Mouse (Mus musculus) cerebellum, adult 8-10 months (tissue): ENCODE results near the gene Lsm14a.
"Not testable (repeated sequence)": the region's sequence is repeated elsewhere in the genome, so short reads cannot be mapped to it uniquely, and the experiment has no call there.

Experiments used
- DNase-seq: peaks from one replicate; pipeline ENCODE4 v3.0.0; 2022

The Lsm14a gene

DNA sequence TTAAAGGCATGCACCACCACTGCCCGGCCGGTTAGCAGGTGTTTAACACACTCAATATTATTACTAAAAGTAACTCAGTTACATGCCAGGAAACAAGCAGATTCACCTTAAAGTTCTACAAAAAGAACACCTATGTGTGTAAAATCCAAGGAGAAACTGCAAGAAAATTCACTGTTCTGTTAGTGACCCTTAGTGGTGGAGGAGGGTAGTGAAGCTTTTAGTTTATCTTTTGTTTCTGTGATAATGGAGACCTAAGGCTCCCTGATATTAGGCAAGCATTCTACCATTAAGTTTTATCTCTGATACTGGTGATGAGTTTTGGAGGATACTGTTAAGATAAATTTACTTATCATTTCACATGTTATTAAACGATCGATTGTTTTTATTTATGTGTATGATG is 37.5 kb downstream of the Lsm14a start:
- no peak for DNase-seq

- DNase-seq: no peak
Observed at GRCm38 (mm10) chr7:34351997-34352396, 41.1 kb downstream of the Lsm14a start.

GRCm38 (mm10) chr7:34350166-34350565 is 42.9 kb downstream of the Lsm14a start:
- no peak for DNase-seq

DNA sequence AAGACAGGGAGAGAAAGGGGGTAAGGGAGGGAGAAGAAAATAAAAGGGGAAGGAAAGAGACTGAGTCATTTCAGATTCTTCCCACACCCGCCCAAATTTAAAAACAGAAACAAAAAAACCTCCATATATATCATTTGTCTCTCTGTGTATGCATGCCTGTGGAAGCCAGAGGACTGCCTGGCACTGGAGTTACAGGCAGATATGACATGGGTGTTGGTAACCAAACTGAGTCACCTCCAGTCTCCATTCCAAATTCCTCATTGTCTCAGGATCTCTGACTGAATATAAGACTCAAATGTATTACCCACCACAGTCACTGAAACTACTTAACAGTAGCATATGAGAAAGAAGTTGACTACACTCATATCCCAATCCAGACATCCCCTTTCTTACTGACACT is 45.1 kb downstream of the Lsm14a start:
- no peak for DNase-seq

DNA sequence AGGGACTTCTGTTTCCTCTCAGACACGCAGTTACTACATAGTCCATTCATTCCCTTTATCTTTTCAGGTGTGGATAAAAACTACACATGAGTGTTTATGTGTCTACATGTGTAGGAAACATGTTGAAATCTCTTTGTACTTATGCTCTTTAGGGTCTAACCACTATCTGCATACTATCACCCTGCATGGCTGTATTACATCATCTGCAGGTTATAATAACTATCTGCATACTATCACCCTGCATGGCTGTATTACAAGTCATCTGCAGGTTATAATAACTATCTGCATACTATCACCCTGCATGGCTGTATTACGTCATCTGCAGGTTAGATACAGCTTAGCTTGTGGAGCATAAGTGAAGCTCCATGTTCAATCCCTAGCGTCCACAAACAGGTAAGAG is 46.1 kb downstream of the Lsm14a start:
- DNase-seq: no peak

- DNase-seq: no peak
Observed at GRCm38 (mm10) chr7:34346505-34346904, 46.6 kb downstream of the Lsm14a start.

GRCm38 (mm10) chr7:34342040-34342793 is 50.9 kb downstream of the Lsm14a start:
- no peak for DNase-seq

GRCm38 (mm10) chr7:34340841-34341240 is 52.3 kb downstream of the Lsm14a start:
- no peak for DNase-seq

DNA sequence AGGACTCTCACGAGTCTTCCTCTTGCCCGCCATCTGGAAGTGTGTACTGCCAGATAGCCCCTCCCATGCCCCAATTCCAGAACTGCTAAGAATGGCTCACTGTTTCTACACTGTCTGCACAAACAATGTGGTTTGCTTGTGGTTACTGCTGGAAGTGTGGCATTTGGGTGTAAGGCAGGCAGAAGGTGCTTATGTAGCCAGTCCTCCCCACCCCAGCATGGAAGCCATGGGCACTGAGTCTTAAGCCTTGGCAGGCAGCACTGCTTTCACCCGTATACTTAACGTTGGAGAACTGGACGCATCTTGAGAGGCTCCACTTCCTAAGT is 54.0 kb downstream of the Lsm14a start:
- no peak for DNase-seq

DNA sequence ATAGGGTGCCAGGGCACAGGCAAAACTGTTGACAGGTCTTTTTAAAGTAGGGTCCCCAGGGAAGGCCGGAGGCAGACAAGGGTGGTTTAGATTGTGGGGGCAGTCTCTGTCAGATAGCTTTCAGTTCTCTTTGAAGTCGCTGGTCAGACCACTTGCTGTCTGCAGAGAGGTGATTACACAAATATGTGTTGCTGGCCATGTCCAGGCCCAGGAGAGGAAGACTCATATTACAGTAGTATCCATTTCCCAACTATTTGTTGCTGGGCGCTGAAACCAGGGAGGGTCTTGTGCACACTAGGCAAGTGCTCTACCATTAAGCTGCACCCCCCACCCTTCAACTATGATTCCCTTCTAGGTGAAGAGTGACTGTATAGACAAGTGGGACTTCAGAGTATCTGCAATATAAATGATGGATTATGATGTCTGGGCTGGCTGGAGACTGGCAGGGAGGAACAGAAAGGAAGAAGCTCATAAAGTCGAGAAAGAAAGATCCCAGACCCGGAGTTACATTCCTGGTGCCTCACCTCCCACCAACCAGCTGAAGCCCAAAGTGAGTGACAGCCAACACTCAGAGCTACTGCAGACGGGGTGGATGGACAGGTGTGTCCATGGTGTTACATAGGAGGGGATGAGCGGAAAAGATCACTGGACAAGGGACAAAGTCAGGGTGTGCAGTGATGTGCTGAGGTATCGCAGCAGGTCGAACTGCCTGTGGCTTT is 54.5 kb downstream of the Lsm14a start:
- no peak for DNase-seq

GRCm38 (mm10) chr7:34337268-34337667 is 55.8 kb downstream of the Lsm14a start:
- no peak for DNase-seq

DNA sequence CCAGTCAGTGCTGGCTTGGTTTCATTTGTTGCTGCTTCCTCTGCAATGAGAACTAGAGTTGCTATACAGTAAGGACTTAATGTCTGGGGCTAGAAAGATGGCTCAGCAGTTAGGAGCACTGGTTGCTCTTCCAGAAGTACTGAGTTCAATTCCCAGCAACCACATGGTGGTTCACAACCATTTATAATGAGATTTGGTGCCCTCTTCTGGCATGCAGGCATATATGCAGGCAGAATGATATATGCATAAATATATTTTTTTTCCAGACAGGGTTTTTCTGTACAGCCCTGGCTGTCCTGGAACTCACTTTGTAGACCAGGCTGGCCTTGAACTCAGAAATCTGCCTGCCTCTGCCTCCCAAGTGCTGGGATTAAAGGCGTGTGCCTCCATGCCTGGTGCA is 56.6 kb downstream of the Lsm14a start:
- not testable (repeated sequence) for DNase-seq

- no peak for DNase-seq
Observed at GRCm38 (mm10) chr7:34327493-34327892, 65.6 kb downstream of the Lsm14a start.

- DNase-seq: no peak
Observed at GRCm38 (mm10) chr7:34324857-34325256, 68.3 kb downstream of the Lsm14a start.

DNA sequence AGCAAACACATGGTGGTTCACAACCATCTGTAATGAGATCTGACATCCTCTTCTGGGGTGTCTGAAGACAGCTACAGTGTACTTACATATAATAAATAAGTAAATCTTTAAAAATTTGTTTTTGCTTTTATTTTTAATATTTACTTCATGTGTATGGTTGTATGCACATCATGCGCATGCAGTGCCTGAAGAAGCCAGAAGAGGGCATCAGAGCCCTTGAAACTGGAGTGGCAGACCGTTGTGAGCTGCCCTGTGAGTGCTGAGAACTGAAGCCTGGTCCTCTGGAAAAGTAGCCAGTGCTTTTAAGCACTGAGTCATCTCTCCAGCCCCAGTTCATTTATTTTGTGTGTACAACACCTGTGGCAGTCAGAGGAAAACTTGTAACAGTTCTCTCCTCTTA is 69.1 kb downstream of the Lsm14a start:
- DNase-seq: no peak

GRCm38 (mm10) chr7:34323351-34323750 is 69.8 kb downstream of the Lsm14a start:
- no peak for DNase-seq

DNA sequence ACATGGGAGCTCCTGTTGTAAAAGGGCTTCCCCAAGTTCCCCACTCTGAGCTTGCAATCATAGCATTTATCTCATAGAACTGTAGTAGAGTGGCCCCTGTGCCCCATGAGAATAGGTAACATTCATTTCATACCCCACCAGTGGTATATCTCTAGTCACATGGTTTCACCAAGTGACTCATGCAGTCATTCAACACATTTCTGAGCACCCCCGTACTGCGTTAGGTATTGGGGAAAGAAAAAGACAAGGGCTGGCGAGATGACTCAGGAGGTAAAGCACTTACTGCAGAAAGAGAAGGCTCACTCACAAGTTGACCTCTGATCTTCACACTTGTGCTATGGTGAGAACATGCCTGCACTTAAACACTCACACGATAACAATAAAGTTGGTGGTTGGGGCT is 71.2 kb downstream of the Lsm14a start:
- no peak for DNase-seq

- DNase-seq: no peak
Observed at GRCm38 (mm10) chr7:34321119-34321518, 72.0 kb downstream of the Lsm14a start.

- DNase-seq: no peak
Observed at GRCm38 (mm10) chr7:34319957-34320356, 73.2 kb downstream of the Lsm14a start.

DNA sequence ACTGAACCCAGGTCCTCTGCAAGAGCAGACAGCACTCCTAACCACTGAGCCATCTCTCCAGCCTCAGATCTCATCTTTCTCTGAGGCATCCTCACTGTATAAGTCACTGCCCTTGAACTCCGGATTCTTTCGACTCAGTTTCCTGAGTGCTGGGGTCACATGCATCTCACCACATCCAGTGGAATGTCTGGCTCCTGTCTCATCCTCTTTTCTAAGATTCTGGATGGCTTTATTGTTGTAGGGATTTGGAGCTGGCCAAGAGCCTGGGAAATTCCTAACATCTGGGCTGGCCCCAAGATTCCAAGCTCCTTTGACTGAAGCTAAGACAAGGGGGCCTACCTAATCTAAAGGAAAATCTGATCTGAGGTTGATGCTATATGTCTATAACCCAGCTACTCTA is 74.0 kb downstream of the Lsm14a start:
- no peak for DNase-seq

GRCm38 (mm10) chr7:34317901-34318476 is 75.1 kb downstream of the Lsm14a start:
- no peak for DNase-seq

- DNase-seq: peak; percentile 88
Observed at GRCm38 (mm10) chr7:34313443-34313875, 79.7 kb downstream of the Lsm14a start, which contains the start of gene 4931406P16Rik. TSS of gene 4931406P16Rik (minus strand) at chr7:34313551.

DNA sequence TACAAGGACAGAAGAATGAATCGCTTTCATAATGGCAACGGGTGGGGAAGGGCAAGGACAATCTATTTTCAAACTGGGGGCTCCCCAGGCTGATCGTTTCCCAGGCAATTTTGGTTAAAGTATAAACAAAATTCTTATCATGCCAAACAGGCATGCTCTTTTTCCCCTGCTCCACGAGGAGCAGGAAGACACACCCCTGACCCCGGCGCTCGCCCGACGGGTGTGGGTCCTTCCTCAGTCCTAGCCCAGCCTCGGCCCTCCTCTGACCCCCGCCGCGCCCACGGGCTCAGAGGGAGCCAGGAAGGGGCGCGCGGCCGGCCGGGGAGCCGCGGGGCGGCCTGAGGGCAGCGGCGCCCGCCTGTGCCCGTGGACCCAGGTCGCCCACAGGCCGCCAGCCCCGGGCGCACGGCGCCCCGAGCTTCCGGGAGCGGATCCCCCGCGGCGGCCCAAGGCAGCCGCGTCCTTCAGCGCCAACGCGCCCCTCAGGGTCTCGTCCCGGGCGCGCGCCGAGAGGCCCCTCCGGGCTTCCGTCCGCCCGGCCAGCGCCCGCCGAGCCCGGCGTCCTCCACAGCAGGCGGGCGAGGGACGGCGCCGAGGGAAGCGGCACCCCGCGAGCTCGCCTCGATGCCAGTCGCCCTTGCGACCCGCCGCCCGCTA is 80.2 kb downstream of the Lsm14a start:
- peak; percentile 34 for DNase-seq
